ENCODE assay signal across 32 mouse cellular contexts in the genomic region with DNA sequence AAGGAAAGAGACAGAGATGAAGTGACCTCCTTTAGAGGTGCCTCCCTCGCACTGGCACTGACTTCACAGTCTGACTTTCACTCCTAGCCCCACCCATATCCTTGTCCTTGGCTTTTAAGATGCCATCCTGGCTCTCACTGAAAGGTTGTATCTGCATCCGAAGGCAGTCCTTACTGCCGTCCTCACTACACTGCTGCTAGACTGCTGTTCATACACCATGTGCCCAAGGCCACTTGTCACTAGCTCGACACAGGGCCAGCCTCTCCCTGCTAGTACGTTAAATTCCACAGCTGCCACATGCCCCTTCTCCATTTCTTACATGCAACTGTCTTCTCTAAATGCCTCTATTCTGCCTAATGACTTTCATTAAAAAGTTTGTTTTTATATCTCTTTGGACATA. TPM values are rescaled to one million over a fixed set of nuclear protein-coding genes. Genes with fewer than 3 reads are reported as not detected.
"Had no signal": no experiment of that assay in that cellular context is flagged by ENCODE, and none has a peak within 500 bp of the region (broad histone marks: within the 10 kb centered on the region; RNA-seq: fewer than 3 reads in every experiment).

No protein-coding gene starts in this region.

- H3K9ac ChIP-seq: heart, embryonic 12.5 days; hindbrain, embryonic 13.5 days; hindbrain, embryonic 15.5 days; kidney, embryonic 15.5 days; limb, embryonic 13.5 days; limb, embryonic 15.5 days; liver, embryonic 12.5 days; liver, embryonic 14.5 days had no signal

- H3K27ac ChIP-seq: heart, embryonic 10.5 days; hindbrain, embryonic 13.5 days; hindbrain, embryonic 15.5 days; kidney, embryonic 15.5 days; kidney, postnatal 0 days; limb, embryonic 13.5 days; limb, embryonic 15.5 days; liver, embryonic 12.5 days; liver, embryonic 14.5 days had no signal

- H3K4me2 ChIP-seq: heart, embryonic 12.5 days; hindbrain, embryonic 13.5 days; hindbrain, embryonic 15.5 days; kidney, embryonic 15.5 days; limb, embryonic 13.5 days; limb, embryonic 15.5 days; liver, embryonic 12.5 days had no signal

- H3K27me3 ChIP-seq: heart, embryonic 12.5 days; hindbrain, embryonic 13.5 days; hindbrain, embryonic 15.5 days; kidney, embryonic 15.5 days; limb, embryonic 13.5 days; limb, embryonic 15.5 days; liver, embryonic 12.5 days had no signal

- H3K4me1 ChIP-seq: hindbrain, embryonic 13.5 days; hindbrain, embryonic 15.5 days; kidney, embryonic 15.5 days; limb, embryonic 13.5 days; limb, embryonic 15.5 days had no signal

- ATAC-seq: liver, embryonic 12.5 days had no signal

- H3K4me3 ChIP-seq: heart, embryonic 10.5 days; heart, embryonic 12.5 days; hindbrain, embryonic 13.5 days; hindbrain, embryonic 15.5 days; kidney, embryonic 15.5 days; limb, embryonic 13.5 days; limb, embryonic 15.5 days; liver, embryonic 12.5 days had no signal

- DNase-seq: gastrocnemius, postnatal 14 days; gastrocnemius, postnatal 36 days; heart, adult 18-20 months; heart, postnatal 10 days; kidney, adult 11 months; kidney, adult 2 months; kidney, adult 9 months; kidney, postnatal 14 days; kidney, postnatal 36 days; layer of hippocampus, adult 9-11 months; layer of hippocampus, postnatal 36 days; left cerebral cortex, postnatal 4 days had no signal

- H3K9me3 ChIP-seq: heart, embryonic 10.5 days; heart, embryonic 12.5 days; hindbrain, embryonic 13.5 days; hindbrain, embryonic 15.5 days; kidney, embryonic 15.5 days; limb, embryonic 13.5 days; limb, embryonic 15.5 days; liver, embryonic 12.5 days had no signal

RNA-seq across cellular contexts. Expression of a gene that starts 18.7 kb away (rescaled TPM):
- total RNA-seq: heart, postnatal 25 days; layer of hippocampus, adult 18-20 months; layer of hippocampus, postnatal 14 days; layer of hippocampus, postnatal 36 days; left cerebral cortex, postnatal 10 days; left cerebral cortex, postnatal 25 days had no signal

RNA-seq across cellular contexts. Expression of a gene that starts 43.4 kb away (rescaled TPM):
- total RNA-seq: gastrocnemius, adult 8-10 months; gastrocnemius, postnatal 36 days; heart, adult 18-20 months; heart, adult 8-10 months; heart, postnatal 10 days; heart, postnatal 25 days; hematopoietic stem cell, adult 5-6 weeks; liver, adult 2 months had no signal
- polyA plus RNA-seq: gonadal fat pad, adult 2 months; kidney, adult 2 months; kidney, postnatal 0 days; liver, adult 2 months had no signal
